Mouse (Mus musculus) gastrocnemius, adult 18-20 months (tissue): ENCODE results near the gene Rundc1. TPM values are rescaled to one million over a fixed set of nuclear protein-coding genes. Genes with fewer than 3 reads are reported as not detected.
"Not testable (repeated sequence)": the region's sequence is repeated elsewhere in the genome, so short reads cannot be mapped to it uniquely, and the experiment has no call there.

Experiments
- DNase-seq: peaks from one replicate; pipeline ENCODE4 v3.0.0; 2021; ENCODE audit warnings: low spot score
- long read RNA-seq, 2 experiments: library from polyadenylated mRNA; stranded (forward); transcript quantifications; one replicate each; pipeline ENCODE4 v2.0.0; 2021
- total RNA-seq, 2 experiments: library from RNA; stranded (reverse); gene quantifications; 2 replicates each; pipeline ENCODE4 v1.2.3; 2021

The Rundc1 gene
- total RNA-seq: 1 to 10 TPM; 7.5 to 7.7 TPM
- long read RNA-seq, experiment 1, transcript Rundc1-201 (5 exons, 3,223 nt): major isoform, 8 of 15 reads
- long read RNA-seq, experiment 1, partial matches to known transcripts: 0 of 15 reads
- long read RNA-seq, experiment 1, other reads (novel, unspliced or antisense): 7 of 15 reads
- long read RNA-seq, experiment 2, transcript Rundc1-201 (5 exons, 3,223 nt): major isoform, 15 of 28 reads
- long read RNA-seq, experiment 2, partial matches to known transcripts: 0 of 28 reads
- long read RNA-seq, experiment 2, other reads (novel, unspliced or antisense): 13 of 28 reads

GRCm38 (mm10) chr11:101424925-101425813 is at the start of gene Rundc1, which contains the start of gene Ptges3l:
Rundc1 (plus strand) TSS chr11:101425085.
Ptges3l (minus strand) TSS chr11:101425333.
- peak; percentile 99 for DNase-seq

- not testable (repeated sequence) for DNase-seq
Observed at GRCm38 (mm10) chr11:101378196-101378595, 46.7 kb upstream of the Rundc1 start.

- DNase-seq: no peak
Observed at GRCm38 (mm10) chr11:101378926-101379325, 46.0 kb upstream of the Rundc1 start.

GRCm38 (mm10) chr11:101381817-101382216 is 43.1 kb upstream of the Rundc1 start:
- no peak for DNase-seq

GRCm38 (mm10) chr11:101395110-101395509 is 29.8 kb upstream of the Rundc1 start:
- peak; percentile 69 for DNase-seq

GRCm38 (mm10) chr11:101415306-101415705 is 9.6 kb upstream of the Rundc1 start:
- no peak for DNase-seq

- no peak for DNase-seq
Observed at GRCm38 (mm10) chr11:101416433-101417100, 8.3 kb upstream of the Rundc1 start.

- DNase-seq: peak; percentile 90
Observed at GRCm38 (mm10) chr11:101417101-101417855, 7.6 kb upstream of the Rundc1 start, which contains the start of gene Aarsd1. Aarsd1 (minus strand) TSS chr11:101417615.

- no peak for DNase-seq
Observed at GRCm38 (mm10) chr11:101418991-101419390, 5.9 kb upstream of the Rundc1 start.

- no peak for DNase-seq
Observed at GRCm38 (mm10) chr11:101419610-101420009, 5.3 kb upstream of the Rundc1 start.

GRCm38 (mm10) chr11:101420148-101420547 is 4.7 kb upstream of the Rundc1 start:
- DNase-seq: no peak

- DNase-seq: no peak
Observed at GRCm38 (mm10) chr11:101424105-101424851, 607 bp upstream of the Rundc1 start, which contains the start of gene Gm27029. Gm27029 (minus strand) TSS chr11:101424796.

- DNase-seq: no peak
Observed at GRCm38 (mm10) chr11:101426165-101426564, 1.3 kb downstream of the Rundc1 start.

GRCm38 (mm10) chr11:101431327-101431726 is 6.4 kb downstream of the Rundc1 start:
- DNase-seq: no peak

GRCm38 (mm10) chr11:101433396-101433795 is 8.5 kb downstream of the Rundc1 start:
- DNase-seq: no peak

GRCm38 (mm10) chr11:101435831-101436230 is 10.9 kb downstream of the Rundc1 start:
- no peak for DNase-seq

GRCm38 (mm10) chr11:101436916-101437315 is 12.0 kb downstream of the Rundc1 start:
- no peak for DNase-seq

GRCm38 (mm10) chr11:101438006-101438405 is 13.1 kb downstream of the Rundc1 start:
- DNase-seq: not testable (repeated sequence)

GRCm38 (mm10) chr11:101441450-101442126 is 16.7 kb downstream of the Rundc1 start:
- DNase-seq: not testable (repeated sequence)
